Mouse (Mus musculus): ENCODE results near the gene D5Ertd579e.

DNA sequence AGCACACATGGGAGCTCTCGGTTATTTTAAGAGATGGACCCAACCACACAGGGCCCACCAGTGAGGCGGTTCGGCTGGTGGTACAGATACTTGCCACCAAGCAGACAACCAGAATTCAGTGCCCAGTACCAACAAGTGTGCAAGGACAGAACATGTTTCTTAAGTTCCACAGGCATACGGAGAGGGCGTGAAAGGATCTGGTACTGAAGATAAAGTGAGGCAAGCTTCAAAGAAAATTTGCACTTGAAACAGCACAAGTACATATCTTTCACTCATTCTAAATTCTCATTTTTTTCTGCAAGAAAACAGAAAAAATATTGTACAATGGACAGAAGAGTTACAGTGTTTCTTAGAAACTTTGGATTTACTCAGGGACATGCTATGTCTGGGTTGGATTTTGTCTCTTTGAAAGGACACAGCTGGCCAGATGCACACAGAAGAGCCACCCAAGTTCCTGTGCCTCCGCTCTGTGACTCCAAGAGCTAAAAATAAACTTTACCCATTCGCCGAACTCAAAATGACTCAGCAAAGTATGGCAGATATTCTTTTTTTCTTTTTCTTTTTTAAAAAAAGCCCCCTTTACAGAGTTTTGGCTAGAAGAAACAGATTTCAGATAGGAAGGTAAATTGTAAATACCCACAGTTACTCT, 75.3 kb downstream of the D5Ertd579e start:
- TF ChIP-seq CTCF (IDR thresholded peaks at IDR 0.05; ENCODE audit: insufficient read depth, low read depth, low read length) (no peak), POLR2A (IDR thresholded peaks at IDR 0.05; ENCODE audit: insufficient read depth, low read depth, low read length) (no peak)
